Mouse (Mus musculus): Measurements from ENCODE around the gene Foxo6.

- peak; percentile 90 for TF ChIP-seq TCF12 (IDR thresholded peaks at IDR 0.05; ENCODE audit: insufficient read depth, poor library complexity, severe bottlenecking)
- TF ChIP-seq REST (IDR thresholded peaks at IDR 0.05; ENCODE audit: insufficient read depth, insufficient read length): no peak
- TF ChIP-seq POLR2A (IDR thresholded peaks at IDR 0.05; ENCODE audit: insufficient read length, low read depth): no peak
- peak; percentile 27 to 97 (median 93) for TF ChIP-seq MYOD1 (IDR thresholded peaks at IDR 0.05; ENCODE audit: control insufficient read depth in 1 of 3, insufficient read length in 2 of 3, low read depth in 2 of 3)
- TF ChIP-seq E2F4 (IDR thresholded peaks at IDR 0.05; ENCODE audit: insufficient read depth): no peak
- no peak for TF ChIP-seq POLR2AphosphoS2 (IDR thresholded peaks at IDR 0.05; ENCODE audit: insufficient read length, low read depth)
Measured at GRCm38 (mm10) chr4:120277255-120277928, 9.8 kb downstream of the Foxo6 start.
